Mouse (Mus musculus) layer of hippocampus, adult 8-10 months (tissue): Measurements from ENCODE around the gene Minpp1. TPM values are rescaled to one million over a fixed set of nuclear protein-coding genes. Genes with fewer than 3 reads are reported as not detected.
"Not testable (repeated sequence)": the region's sequence is repeated elsewhere in the genome, so short reads cannot be mapped to it uniquely, and the experiment has no call there.

ENCODE experiments used
- DNase-seq, 2 experiments: peaks; one replicate each; pipeline ENCODE4 v3.0.0; 2022; ENCODE audit warnings: low spot score in 2 of 2
- total RNA-seq, 4 experiments: library from RNA; stranded (reverse); gene quantifications; 2 replicates each; pipeline ENCODE4 v1.2.4; 2022

Gene Minpp1
- total RNA-seq, result 10 to 100 TPM; 54.8 to 58.1 (median 55.9) TPM

- DNase-seq, result peak; percentile 54 to 76
Observed at GRCm38 (mm10) chr19:32485681-32486105, at the start of gene Minpp1. TSS of gene Minpp1 (plus strand) at chr19:32485769.

- DNase-seq, result no peak
Observed at GRCm38 (mm10) chr19:32439356-32439755, 46.2 kb upstream of the Minpp1 start.

- no peak for DNase-seq
Observed at GRCm38 (mm10) chr19:32441568-32441967, 44.0 kb upstream of the Minpp1 start.

GRCm38 (mm10) chr19:32448931-32449330, 36.6 kb upstream of the Minpp1 start:
- no peak for DNase-seq

GRCm38 (mm10) chr19:32452231-32452630, 33.3 kb upstream of the Minpp1 start:
- DNase-seq, result no peak

GRCm38 (mm10) chr19:32456744-32457143, 28.8 kb upstream of the Minpp1 start:
- no peak for DNase-seq

GRCm38 (mm10) chr19:32457631-32458030, 27.9 kb upstream of the Minpp1 start:
- DNase-seq, result not testable (repeated sequence)

GRCm38 (mm10) chr19:32463037-32463436, 22.5 kb upstream of the Minpp1 start:
- DNase-seq, result no peak

GRCm38 (mm10) chr19:32465228-32465627, 20.3 kb upstream of the Minpp1 start:
- no peak for DNase-seq

- no peak for DNase-seq
Observed at GRCm38 (mm10) chr19:32466478-32466877, 19.1 kb upstream of the Minpp1 start, which contains the start of gene Rpl9-ps6. TSS of gene Rpl9-ps6 (minus strand) at chr19:32466578.

GRCm38 (mm10) chr19:32467325-32467724, 18.2 kb upstream of the Minpp1 start:
- no peak for DNase-seq

GRCm38 (mm10) chr19:32470059-32470497, 15.5 kb upstream of the Minpp1 start:
- peak in 1 of 2 experiments; percentile 25 for DNase-seq

- no peak for DNase-seq
Observed at GRCm38 (mm10) chr19:32470570-32471263, 14.9 kb upstream of the Minpp1 start.

GRCm38 (mm10) chr19:32476016-32476711, 9.4 kb upstream of the Minpp1 start:
- DNase-seq, result no peak

- DNase-seq, result no peak
Observed at GRCm38 (mm10) chr19:32476712-32477052, 8.9 kb upstream of the Minpp1 start.

GRCm38 (mm10) chr19:32480255-32480654, 5.3 kb upstream of the Minpp1 start:
- no peak for DNase-seq

- no peak for DNase-seq
Observed at GRCm38 (mm10) chr19:32480791-32481442, 4.7 kb upstream of the Minpp1 start.

- no peak for DNase-seq
Observed at GRCm38 (mm10) chr19:32481511-32481910, 4.1 kb upstream of the Minpp1 start.

GRCm38 (mm10) chr19:32484941-32485660, 468 bp upstream of the Minpp1 start:
- no peak for DNase-seq

- DNase-seq, result peak; percentile 28 to 56
Observed at GRCm38 (mm10) chr19:32486106-32486724, 646 bp downstream of the Minpp1 start.

- DNase-seq, result no peak
Observed at GRCm38 (mm10) chr19:32487595-32488255, 2.2 kb downstream of the Minpp1 start.
